Mouse (Mus musculus) hematopoietic stem cell, adult 5-6 weeks (primary cell): Measurements from ENCODE around the gene Sh2b2. TPM values are rescaled to one million over a fixed set of nuclear protein-coding genes. Genes with fewer than 3 reads are reported as not detected.

Source experiments
- ATAC-seq, 2 experiments: fragments of 125-278 bp in 1 of 2; replicated peaks in 1 of 2; 2 replicates each; pipeline ENCODE4 v1.8.0; 2016 to 2017; ENCODE audit warnings: inconsistent platforms in 2 of 2, mild to moderate bottlenecking in 2 of 2, moderate number of reproducible peaks in 2 of 2, low read depth in 1 of 2, moderate TSS enrichment in 1 of 2; ENCODE audit not compliant: low FRiP score in 2 of 2, poor library complexity in 2 of 2, severe bottlenecking in 2 of 2, insufficient read depth in 1 of 2, low TSS enrichment in 1 of 2
- total RNA-seq: library from RNA; stranded (forward); fragments of 172-1452, 232-1000 nt; gene quantifications from 2 replicates; pipeline ENCODE4 v1.2.3, GENCODE M21; 2017

The Sh2b2 gene
- total RNA-seq, result 3.6 and 7.4 TPM in 2 replicates

DNA sequence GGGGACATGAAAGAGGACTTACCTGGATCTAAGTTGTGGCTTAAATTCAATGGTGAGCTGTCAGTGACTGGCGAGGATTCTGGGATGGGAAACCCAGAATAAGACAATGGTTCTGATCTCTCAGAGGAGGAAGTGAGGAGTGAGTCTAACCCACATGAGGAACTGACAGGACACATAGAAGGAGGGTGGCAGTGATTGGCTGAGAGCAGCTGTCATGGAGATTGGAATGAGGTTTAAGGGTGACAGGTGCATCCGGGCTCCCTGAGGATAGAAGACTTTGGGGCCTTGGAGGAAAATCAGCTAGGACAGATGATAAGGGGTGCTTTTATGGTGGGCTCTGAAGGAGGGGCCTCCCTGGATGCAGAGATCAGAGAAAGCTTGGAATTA is at the start of gene Sh2b2:
TSS of gene Sh2b2 (minus strand) at position 105 of the 387 bp plus-strand sequence.
- peak; percentile 26 to 29; a peak in 1 of 4 replicates for ATAC-seq

DNA sequence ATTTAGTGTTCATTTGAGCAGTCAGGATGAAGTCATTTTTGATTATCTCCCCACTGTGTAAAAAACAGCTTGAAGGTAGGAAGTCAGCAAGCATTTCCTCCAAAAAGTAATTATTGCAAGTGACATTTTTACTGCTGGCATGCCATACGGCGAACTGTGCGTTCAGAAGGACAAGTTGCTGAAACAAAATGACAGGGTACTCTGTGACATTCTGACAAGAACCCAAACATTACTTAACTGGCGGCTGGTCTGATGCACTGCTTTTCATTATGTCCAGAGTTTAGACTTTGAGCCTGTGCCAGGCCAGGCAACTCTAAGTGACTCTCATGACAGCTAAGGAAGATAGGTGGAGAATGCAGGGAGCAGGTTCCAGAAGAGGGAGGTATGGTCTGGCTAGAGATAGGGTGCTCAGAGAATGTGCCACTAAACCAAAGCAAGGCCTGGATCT is 46.6 kb upstream of the Sh2b2 start:
- ATAC-seq, result no peak

DNA sequence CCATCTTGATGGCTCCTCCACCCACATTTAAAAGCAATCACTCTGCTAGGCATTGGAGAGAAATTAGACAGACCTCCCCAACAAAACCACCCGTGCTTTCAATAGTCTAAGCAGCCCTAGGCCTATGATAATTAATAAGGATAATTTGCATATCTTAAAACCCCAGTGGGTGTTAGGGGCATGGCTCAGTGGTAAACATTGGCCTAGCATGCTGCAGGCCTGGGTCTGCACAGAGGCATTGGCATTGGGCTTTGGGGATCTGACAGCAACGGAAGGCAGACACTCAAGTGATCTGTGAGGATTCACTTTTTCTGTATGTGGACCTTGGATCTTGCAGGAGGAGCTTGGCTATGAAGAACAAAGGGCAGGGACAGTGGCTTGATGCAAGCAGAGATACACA is 46.0 kb upstream of the Sh2b2 start:
- ATAC-seq, result no peak

DNA sequence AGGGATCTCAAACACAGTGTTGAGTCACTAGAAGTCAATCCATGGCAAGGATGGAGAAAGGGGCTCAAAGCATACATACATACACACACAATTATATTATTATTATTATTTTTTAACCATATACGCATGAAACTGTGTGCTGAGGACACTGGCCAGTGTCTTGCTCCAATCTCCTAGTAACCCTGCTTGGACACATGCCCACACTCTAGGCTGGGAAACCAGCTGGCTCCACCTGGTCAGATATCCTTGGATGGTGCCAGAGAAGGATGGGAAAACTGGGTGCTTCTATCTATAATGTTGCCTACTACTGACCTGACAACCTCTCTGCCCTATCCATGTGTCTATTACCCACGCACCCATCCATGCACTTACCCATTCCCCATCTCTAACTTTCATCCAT is 45.2 kb upstream of the Sh2b2 start:
- no peak for ATAC-seq

GRCm38 (mm10) chr5:136289776-136290175 is 43.4 kb upstream of the Sh2b2 start:
- no peak for ATAC-seq

- no peak for ATAC-seq
Observed at GRCm38 (mm10) chr5:136288351-136289081, 42.2 kb upstream of the Sh2b2 start.

DNA sequence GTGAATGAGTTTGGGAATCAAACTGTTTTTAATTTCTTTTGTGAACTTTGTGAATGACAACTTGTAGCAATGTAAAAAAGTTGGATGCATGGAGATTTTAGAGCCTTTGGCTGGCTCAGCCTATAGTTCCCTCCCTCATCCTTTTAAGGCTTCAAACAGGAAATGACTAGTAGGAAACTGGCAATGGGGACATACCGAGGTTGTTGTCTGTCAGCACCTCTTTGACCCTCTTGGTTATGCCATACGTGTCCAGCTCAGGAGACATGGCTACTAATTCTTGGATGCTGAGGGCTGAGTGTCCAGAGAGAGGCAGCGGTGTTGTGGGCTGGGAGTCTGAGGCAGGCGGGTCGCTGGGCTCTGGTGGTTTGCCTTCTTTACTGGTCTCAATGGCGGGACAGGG is 40.2 kb upstream of the Sh2b2 start:
- no peak for ATAC-seq

DNA sequence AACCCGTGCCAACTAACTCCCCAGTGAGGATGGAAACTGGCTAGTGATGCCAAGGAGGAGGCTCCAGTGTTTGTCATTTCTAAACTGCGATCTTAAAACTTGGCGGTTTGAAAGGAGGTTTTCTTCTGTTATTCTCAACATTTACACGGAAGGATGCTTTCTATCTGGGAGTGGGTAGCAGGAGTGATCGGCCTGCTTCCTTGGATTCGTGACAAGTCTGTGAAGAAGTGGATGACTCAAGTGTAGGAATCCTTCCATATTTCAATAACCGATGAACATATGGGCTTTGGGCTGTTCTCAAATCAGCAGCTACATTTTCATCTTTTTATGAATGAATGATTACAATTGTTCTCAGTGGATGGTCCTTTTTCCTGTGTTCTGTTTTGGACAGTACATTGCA is 38.8 kb upstream of the Sh2b2 start:
- no peak for ATAC-seq

DNA sequence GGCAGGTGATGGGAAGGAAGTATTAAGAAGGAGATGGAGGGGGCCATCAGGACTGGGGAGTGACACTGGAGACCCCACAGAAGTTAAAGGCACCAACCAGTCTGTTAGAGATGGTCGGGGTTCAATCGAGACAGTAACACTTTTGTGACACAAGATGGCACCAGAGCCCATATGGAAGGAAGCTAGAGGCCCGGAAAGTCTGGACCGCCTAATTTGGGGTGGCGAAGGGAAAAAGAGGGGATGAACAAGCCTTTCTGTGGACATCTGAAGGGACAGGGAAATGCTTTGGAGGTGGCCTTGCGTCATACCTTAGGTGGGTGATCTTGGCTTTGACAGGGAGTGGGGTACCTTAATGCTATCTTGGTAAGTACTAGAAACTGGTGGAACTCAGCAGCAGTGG is 35.0 kb upstream of the Sh2b2 start:
- ATAC-seq, result no peak

- ATAC-seq, result no peak
Observed at GRCm38 (mm10) chr5:136274739-136275138, 28.4 kb upstream of the Sh2b2 start.

- ATAC-seq, result no peak
Observed at GRCm38 (mm10) chr5:136269937-136270336, 23.6 kb upstream of the Sh2b2 start.

- no peak for ATAC-seq
Observed at GRCm38 (mm10) chr5:136266077-136266476, 19.7 kb upstream of the Sh2b2 start.

DNA sequence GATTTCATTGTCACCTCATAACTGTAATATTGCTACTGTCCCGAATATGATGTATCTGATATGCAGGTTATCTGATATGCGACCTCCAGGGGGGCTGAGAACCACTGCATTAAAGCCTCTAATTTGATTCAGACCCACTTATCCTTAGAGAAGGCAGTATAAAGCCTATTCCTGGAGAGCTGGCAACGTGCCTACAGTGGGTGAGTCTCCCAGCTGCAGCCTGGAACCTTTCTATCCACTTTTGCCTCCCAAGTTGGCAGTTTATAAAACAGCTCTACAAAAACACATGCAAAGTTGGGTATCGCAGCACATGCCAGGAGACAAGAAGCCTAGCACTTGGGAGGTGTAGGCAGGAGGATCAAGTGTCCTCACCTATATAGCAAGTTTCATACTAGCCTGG is 17.0 kb upstream of the Sh2b2 start:
- no peak for ATAC-seq

DNA sequence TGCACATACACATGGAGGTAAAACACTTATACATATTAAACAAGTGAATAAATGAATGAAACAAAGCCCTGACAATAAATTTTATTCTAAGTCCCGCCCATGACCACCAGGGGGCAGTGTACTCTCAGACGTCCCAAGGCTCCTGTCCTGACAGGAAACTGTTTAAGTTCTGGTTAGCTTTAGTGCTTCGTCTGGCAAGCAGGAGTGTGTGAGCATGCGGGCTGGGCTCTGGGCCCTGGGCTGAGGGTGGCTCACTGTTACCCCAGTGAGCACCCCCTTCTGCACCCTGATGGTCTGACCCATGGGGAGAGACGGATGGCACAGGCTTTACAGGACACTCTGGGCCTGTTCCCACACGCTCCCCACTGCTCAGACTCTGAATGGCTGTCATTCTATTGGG is 12.6 kb upstream of the Sh2b2 start:
- peak; percentile 65 to 70 for ATAC-seq

DNA sequence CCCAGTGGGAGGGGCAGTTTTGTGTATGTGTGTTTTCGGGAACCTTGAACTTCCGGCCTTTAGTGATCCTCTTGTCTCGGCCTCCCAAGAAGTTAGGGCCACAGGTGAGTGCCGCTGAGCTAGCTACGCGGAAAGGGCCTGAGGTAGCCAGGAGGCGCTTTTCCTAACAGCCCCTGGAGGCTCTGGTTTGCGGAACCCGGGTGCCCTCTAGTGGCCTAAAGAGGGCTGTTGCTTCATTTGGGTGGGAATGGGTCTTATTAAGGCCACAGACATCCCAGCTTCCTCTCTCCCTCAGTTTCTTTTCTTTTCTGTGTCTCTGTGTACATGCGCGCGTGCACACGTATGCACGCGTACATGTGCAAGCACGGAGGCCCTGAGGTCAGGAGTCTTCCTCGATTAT is 6.5 kb upstream of the Sh2b2 start:
- peak; percentile 55 to 69; a peak in 3 of 4 replicates for ATAC-seq

GRCm38 (mm10) chr5:136251004-136251403 is 4.6 kb upstream of the Sh2b2 start:
- ATAC-seq, result no peak

GRCm38 (mm10) chr5:136248441-136248840 is 2.1 kb upstream of the Sh2b2 start:
- no peak for ATAC-seq

GRCm38 (mm10) chr5:136245541-136246451 is 560 bp downstream of the Sh2b2 start:
- no peak for ATAC-seq
